Mouse (Mus musculus): ENCODE measurements around the gene Unk.

GRCm38 (mm10) chr11:116060596-116060995 lies 30.5 kb downstream of the Unk start:
- TF ChIP-seq CTCF (IDR thresholded peaks at IDR 0.05; ENCODE audit: extremely low read depth, insufficient read length, insufficient replicate concordance, low read depth, low read length) (no peak), POLR2A (IDR thresholded peaks at IDR 0.05; ENCODE audit: low read depth, low read length) (no peak)

Data from small intestine, adult 2 months (tissue).